Mouse (Mus musculus) cerebellum, adult (tissue): ENCODE measurements around the gene Cyp8b1.

ENCODE experiments used
- ATAC-seq: cut with Nextera tagmentation; 2 replicates; pipeline ENCODE4 v1.9.2; 2017; ENCODE audit warnings: mild to moderate bottlenecking, moderate library complexity, mixed read lengths; ENCODE audit not compliant: insufficient number of reproducible peaks, low FRiP score, low TSS enrichment

Cyp8b1 gene

GRCm38 (mm10) chr9:121919027-121919501 lies 3.0 kb upstream of the Cyp8b1 start:
- no peak for ATAC-seq

- no peak for ATAC-seq
Observed at GRCm38 (mm10) chr9:121915056-121915455, 1.0 kb downstream of the Cyp8b1 start.

- no peak for ATAC-seq
Observed at GRCm38 (mm10) chr9:121914226-121914757, 1.8 kb downstream of the Cyp8b1 start.

- ATAC-seq, result no peak
Observed at GRCm38 (mm10) chr9:121912786-121913185, 3.3 kb downstream of the Cyp8b1 start.

GRCm38 (mm10) chr9:121911196-121911595 lies 4.9 kb downstream of the Cyp8b1 start:
- no peak for ATAC-seq

- no peak for ATAC-seq
Observed at GRCm38 (mm10) chr9:121909635-121910034, 6.5 kb downstream of the Cyp8b1 start.

- ATAC-seq, result no peak
Observed at GRCm38 (mm10) chr9:121908321-121908720, 7.8 kb downstream of the Cyp8b1 start.

- no peak for ATAC-seq
Observed at GRCm38 (mm10) chr9:121907356-121908070, 8.6 kb downstream of the Cyp8b1 start.

- no peak for ATAC-seq
Observed at GRCm38 (mm10) chr9:121906456-121906855, 9.6 kb downstream of the Cyp8b1 start.

GRCm38 (mm10) chr9:121905556-121906185 lies 10.4 kb downstream of the Cyp8b1 start:
- ATAC-seq, result no peak

- ATAC-seq, result no peak
Observed at GRCm38 (mm10) chr9:121904946-121905345, 11.2 kb downstream of the Cyp8b1 start.

- ATAC-seq, result no peak
Observed at GRCm38 (mm10) chr9:121904319-121904718, 11.8 kb downstream of the Cyp8b1 start.

GRCm38 (mm10) chr9:121903476-121904305 lies 12.4 kb downstream of the Cyp8b1 start:
- no peak for ATAC-seq

- no peak for ATAC-seq
Observed at GRCm38 (mm10) chr9:121901710-121902700, 14.1 kb downstream of the Cyp8b1 start.

GRCm38 (mm10) chr9:121900282-121900855 lies 15.7 kb downstream of the Cyp8b1 start:
- no peak for ATAC-seq

GRCm38 (mm10) chr9:121899306-121899705 lies 16.8 kb downstream of the Cyp8b1 start:
- ATAC-seq, result no peak

GRCm38 (mm10) chr9:121898245-121898644 lies 17.9 kb downstream of the Cyp8b1 start, which contains the start of gene Ackr2:
Gene Ackr2 (plus strand): TSS chr9:121898355.
- no peak for ATAC-seq

GRCm38 (mm10) chr9:121896820-121897219 lies 19.3 kb downstream of the Cyp8b1 start:
- ATAC-seq, result no peak

GRCm38 (mm10) chr9:121895392-121895993 lies 20.6 kb downstream of the Cyp8b1 start:
- ATAC-seq, result no peak
